Mouse (Mus musculus): ENCODE measurements around the gene Alad. TPM values are rescaled to one million over a fixed set of nuclear protein-coding genes. Genes with fewer than 3 reads are reported as not detected.
"Not testable (repeated sequence)": the region's sequence is repeated elsewhere in the genome, so short reads cannot be mapped to it uniquely, and the experiment has no call there.

Alad gene
- polyA plus RNA-seq, 1 experiment from 2014 or later = 75.2 TPM

DNA sequence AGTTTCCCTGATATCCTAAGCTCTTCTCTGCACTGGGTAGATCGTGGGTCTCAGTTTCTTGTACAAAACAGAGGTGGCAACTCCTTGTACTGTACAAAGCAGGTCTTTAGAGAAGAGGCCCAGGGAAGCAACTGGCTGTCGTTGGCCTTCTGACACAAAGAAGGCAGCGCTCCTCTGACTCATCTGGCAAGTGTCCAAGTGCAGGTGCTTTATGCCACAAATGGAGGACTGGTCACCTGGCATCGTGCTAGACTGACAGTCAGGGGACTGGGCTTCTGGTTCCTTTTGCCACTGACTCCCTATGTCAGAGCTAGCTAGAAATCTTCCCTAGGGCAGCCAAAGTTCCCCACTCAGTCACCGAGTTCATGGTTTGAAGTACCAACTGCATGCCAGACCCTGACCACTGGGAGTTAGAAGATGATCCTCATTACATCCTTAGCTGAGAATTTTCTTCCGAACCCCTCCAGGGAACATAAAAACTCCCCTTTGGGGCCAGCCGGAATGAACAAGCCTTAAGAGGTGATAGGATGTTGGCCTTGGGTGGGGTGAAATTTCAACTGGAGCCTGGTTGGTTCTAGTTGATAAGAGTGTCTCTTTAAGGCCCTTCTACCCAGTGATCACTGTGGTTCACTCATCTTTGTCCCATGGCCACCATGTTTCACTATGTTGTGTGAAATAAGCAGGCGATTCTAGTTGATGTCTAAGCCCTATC is 34.1 kb downstream of the Alad start:
- DNase-seq (ENCODE audit: low spot score) (no peak), ATAC-seq (ENCODE audit: low FRiP score) (no peak)
- Histone ChIP-seq H3K4me3 (replicated peaks; ENCODE audit: low read length) (no peak overlapping the region), H3K4me1 (replicated peaks; ENCODE audit: control insufficient read depth, insufficient read depth, low read length) (no peaks in the 10 kb centered on the region), H3K9me3 (ENCODE audit: control insufficient read depth, low read length) (no peaks in the 10 kb centered on the region), H3K4me2 (replicated peaks) (no peak overlapping the region), H3K9ac (no peak overlapping the region), H3K27me3 (ENCODE audit: control insufficient read depth, insufficient read depth, low read length) (0 out of 2 replicates have a peak, but pooled peaks cover 5% of the 10 kb centered on the region), H3K36me3 (replicated peaks; ENCODE audit: control insufficient read depth, insufficient read depth) (no peaks in the 10 kb centered on the region), H3K27ac (no peak overlapping the region)
- WGBS = 89% methylated on average over 8 of the region's 8 CpGs

DNA sequence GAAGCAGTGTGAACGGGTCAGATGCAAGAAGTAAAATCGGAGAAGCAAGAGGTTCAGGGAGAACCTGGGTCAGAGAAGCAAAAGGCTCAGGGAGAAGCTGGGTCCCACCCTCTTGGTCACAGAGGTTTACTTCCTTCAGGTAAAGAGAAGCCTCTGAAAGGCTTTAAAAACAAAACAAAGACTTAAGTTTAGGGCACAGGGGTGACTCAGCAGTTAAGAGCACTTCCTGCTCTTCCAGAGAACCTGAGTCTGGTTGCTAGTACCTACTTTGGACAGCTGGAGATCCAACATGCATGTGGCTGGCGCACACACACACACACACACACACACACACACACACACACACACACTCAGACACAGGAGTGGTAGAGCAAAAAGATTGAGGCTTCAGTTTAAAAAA is 34.8 kb downstream of the Alad start:
- no peak overlapping the region for H3K9ac ChIP-seq
- no peak overlapping the region for H3K4me3 ChIP-seq (replicated peaks; ENCODE audit: low read length)
- no peak overlapping the region for H3K27ac ChIP-seq
- WGBS = 85% methylated on average over 3 of the region's 3 CpGs
- H3K4me2 ChIP-seq (replicated peaks) = no peak overlapping the region
- no peak for DNase-seq (ENCODE audit: low spot score)
- H3K27me3 ChIP-seq (ENCODE audit: control insufficient read depth, insufficient read depth, low read length) = peaks cover 9% of the 10 kb centered on the region; the same call in 1 of the 2 replicates
- H3K36me3 ChIP-seq (replicated peaks; ENCODE audit: control insufficient read depth, insufficient read depth) = no peaks in the 10 kb centered on the region
- H3K4me1 ChIP-seq (replicated peaks; ENCODE audit: control insufficient read depth, insufficient read depth, low read length) = 0 out of 2 replicates have a peak, but pooled peaks cover 3% of the 10 kb centered on the region
- no peaks in the 10 kb centered on the region for H3K9me3 ChIP-seq (ENCODE audit: control insufficient read depth, low read length)
- ATAC-seq (ENCODE audit: low FRiP score) = no peak

DNA sequence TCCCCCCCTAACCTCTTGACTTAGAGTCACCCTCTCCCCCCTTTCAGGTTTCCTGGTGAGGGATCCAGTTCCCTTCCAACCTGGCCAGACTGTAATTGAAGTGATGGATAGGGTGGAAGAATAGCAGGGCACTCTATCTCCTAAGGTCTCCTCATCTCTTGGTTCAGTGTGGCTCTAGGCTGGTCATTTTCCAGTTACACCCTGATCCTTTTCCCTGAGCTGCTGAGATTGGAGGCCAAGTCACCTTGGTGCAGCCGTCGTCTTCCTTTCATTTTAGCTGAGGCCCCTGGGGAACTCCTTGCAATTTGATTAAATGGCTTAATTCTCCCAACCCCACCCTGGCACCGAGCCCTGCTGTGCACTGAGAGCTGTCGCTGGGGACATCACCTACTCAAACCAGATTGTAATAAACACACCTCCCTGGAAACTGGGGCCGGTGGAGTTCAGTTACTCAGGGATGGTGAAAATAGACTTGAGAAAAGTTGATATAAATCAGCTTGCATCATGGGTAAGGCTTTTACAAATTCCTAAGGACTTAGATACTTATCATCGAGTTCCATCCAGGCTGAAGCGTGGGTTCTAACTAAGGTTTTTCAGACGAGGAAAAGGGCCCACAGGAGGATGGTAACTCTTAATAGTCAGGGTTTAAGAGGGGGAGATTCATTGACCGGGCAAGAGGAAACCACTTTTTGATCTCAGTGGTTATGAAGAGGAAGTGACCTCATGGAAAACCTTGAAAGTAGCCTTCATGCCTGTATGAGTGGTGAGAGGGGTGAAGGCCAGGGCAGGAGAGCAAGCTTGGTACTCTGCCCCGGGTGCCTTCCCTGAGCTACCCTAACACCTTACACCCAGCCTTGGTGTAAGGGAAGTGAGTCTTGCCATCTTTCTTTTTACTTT is 38.8 kb downstream of the Alad start:
- Histone ChIP-seq H3K27me3 (ENCODE audit: control insufficient read depth, insufficient read depth, low read length) (peaks cover 33% of the 10 kb centered on the region), H3K9ac (no peak overlapping the region), H3K9me3 (ENCODE audit: control insufficient read depth, low read length) (no peaks in the 10 kb centered on the region), H3K4me1 (replicated peaks; ENCODE audit: control insufficient read depth, insufficient read depth, low read length) (0 out of 2 replicates have a peak, but pooled peaks cover 9% of the 10 kb centered on the region), H3K4me2 (replicated peaks) (no peak overlapping the region), H3K4me3 (replicated peaks; ENCODE audit: low read length) (no peak overlapping the region), H3K36me3 (replicated peaks; ENCODE audit: control insufficient read depth, insufficient read depth) (no peaks in the 10 kb centered on the region), H3K27ac (no peak overlapping the region)
- 0 out of 2 replicates have a peak, but pooled peaks have one; percentile 10 for ATAC-seq (ENCODE audit: low FRiP score)
- DNase-seq (ENCODE audit: low spot score) = no peak
- WGBS = 49% methylated on average over 10 of the region's 10 CpGs

DNA sequence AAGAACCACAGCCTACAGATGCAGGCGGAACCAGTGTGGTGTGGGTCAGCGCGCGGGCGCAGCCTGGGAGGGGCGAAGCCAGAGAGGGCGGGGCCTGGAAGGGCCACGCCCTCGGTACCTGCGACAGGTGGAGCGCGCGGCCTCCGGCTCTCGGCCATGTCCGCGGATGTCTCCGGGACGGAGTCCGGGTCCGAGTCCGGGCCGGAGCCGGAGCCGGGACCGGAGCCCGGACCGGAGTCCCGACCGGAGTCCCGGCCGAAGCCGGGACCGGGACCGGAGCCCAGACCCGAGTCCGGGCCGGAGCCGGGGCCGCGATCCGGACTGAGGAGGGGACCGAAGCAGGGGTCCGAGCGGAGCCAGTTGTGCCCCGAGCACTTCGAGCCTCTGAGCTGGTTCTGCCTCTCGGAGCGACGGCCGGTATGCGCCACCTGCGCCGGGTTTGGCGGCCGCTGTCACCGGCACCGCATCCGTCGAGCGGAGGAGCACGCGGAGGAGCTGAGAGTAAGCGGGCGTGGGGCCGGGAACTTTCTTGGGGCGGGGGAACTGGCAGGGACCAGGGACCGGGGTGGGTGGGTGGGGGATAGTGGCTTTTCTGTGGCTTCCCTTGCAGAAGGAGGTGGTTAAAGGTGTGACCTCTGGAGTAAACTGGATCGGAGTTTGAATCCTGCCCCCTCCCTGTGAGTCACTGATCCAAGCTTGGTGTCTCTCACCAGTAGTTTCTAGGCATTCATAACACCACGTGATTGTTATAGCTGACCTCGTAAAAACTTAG is 39.6 kb downstream of the Alad start, which contains the start of gene Bspry:
TSS of gene Bspry (plus strand) at position 117 of the 772 bp plus-strand sequence.
- Histone ChIP-seq H3K27ac (no peak within 1 kb of the TSS), H3K9me3 (ENCODE audit: control insufficient read depth, low read length) (no peaks in the 10 kb centered on the region), H3K4me2 (replicated peaks) (peak within 1 kb of the TSS; percentile 60), H3K36me3 (replicated peaks; ENCODE audit: control insufficient read depth, insufficient read depth) (no peaks in the 10 kb centered on the region), H3K27me3 (ENCODE audit: control insufficient read depth, insufficient read depth, low read length) (peaks cover 33% of the 10 kb centered on the region), H3K9ac (no peak within 1 kb of the TSS), H3K4me3 (replicated peaks; ENCODE audit: low read length) (peak within 1 kb of the TSS; percentile 36), H3K4me1 (replicated peaks; ENCODE audit: control insufficient read depth, insufficient read depth, low read length) (0 out of 2 replicates have a peak, but pooled peaks cover 9% of the 10 kb centered on the region)
- 2% methylated on average over 68 of the region's 71 CpGs for WGBS
- ATAC-seq (ENCODE audit: low FRiP score) = peak; percentile 81; the same call in 1 of the 2 replicates
- no peak for DNase-seq (ENCODE audit: low spot score)

DNA sequence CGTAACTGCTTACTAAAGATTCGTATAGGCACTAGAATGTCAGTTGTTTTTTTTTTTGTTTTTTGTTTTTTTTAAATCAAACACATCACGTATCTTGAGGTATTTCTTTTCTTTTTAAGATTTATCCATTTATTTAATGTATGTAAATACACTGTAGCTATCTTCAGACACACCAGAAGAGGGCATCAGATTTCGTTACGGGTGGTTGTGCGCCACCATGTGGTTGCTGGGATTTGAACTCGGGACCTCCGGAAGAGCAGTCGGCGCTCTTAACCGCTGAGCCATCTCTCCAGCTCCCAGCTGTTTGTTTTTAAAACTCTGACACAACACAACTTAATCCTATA is 40.2 kb downstream of the Alad start:
- H3K9me3 ChIP-seq (ENCODE audit: control insufficient read depth, low read length); DNase-seq (ENCODE audit: low spot score); H3K9ac ChIP-seq; H3K36me3 ChIP-seq (replicated peaks; ENCODE audit: control insufficient read depth, insufficient read depth); H3K4me1 ChIP-seq (replicated peaks; ENCODE audit: control insufficient read depth, insufficient read depth, low read length); ATAC-seq (ENCODE audit: low FRiP score); H3K27ac ChIP-seq: not testable (repeated sequence)
- H3K27me3 ChIP-seq (ENCODE audit: control insufficient read depth, insufficient read depth, low read length) = peaks cover 33% of the 10 kb centered on the region
- WGBS = 14% methylated on average over 11 of the region's 11 CpGs
- peak overlapping the region; percentile 60 for H3K4me2 ChIP-seq (replicated peaks)
- peak overlapping the region; percentile 36 for H3K4me3 ChIP-seq (replicated peaks; ENCODE audit: low read length)

DNA sequence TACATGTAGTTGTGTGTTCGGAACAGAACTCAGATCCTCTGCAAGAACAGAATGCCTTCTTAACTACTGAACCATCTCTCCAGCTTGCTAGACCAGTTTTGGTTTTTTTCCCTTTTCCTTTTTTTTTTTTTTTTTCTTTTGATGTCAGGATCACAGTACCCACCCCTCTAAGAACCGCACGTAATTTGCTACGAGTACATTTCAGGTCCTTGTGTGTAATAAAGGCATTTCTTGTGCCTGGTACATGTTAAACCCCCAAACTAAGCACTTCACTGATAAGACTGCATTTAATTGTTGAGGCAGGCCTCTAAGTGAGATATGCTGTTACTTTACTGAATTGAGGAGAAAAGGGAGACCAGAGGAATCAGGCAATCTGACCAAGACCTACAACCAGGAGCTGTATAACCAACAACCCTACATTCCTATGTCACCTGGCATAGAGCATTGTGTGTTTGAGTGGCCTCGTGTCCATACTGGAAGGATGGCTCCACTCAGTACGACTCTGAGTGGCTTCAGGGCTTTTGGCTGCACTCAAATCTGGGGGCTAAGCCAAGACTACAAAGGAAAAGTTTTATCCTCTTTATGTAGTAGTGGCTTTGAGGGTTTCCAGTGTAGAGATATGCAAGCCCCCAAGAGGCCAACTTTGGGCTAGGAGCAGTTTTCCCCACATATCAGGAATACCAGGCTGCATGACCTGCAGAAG is 42.0 kb downstream of the Alad start:
- Histone ChIP-seq H3K27me3 (ENCODE audit: control insufficient read depth, insufficient read depth, low read length) (peaks cover 33% of the 10 kb centered on the region), H3K4me2 (replicated peaks) (no peak overlapping the region), H3K4me1 (replicated peaks; ENCODE audit: control insufficient read depth, insufficient read depth, low read length) (0 out of 2 replicates have a peak, but pooled peaks cover 9% of the 10 kb centered on the region), H3K9ac (no peak overlapping the region), H3K9me3 (ENCODE audit: control insufficient read depth, low read length) (no peaks in the 10 kb centered on the region), H3K4me3 (replicated peaks; ENCODE audit: low read length) (no peak overlapping the region), H3K27ac (no peak overlapping the region), H3K36me3 (replicated peaks; ENCODE audit: control insufficient read depth, insufficient read depth) (no peaks in the 10 kb centered on the region)
- ATAC-seq (ENCODE audit: low FRiP score) (no peak), DNase-seq (ENCODE audit: low spot score) (no peak)
- 91% methylated on average over 6 of the region's 6 CpGs for WGBS

DNA sequence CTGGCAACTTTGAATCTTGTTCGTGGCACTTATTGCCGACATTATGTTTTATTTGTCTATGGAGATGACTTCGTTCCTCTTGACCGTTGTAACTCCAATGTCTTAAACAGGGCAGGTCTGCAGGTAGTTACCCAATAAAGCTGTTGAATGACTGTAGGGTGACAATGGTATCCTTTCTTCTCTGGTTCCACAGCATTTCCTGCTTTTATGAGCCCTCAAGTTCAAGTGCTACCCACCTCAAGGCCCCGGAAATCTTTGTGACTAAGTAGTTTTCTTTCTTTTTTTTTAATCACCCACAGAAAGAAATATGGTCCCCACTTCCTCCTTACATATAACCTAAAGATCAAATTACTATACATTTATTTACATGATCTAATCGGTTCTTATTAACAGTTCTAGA is 43.9 kb downstream of the Alad start:
- DNase-seq (ENCODE audit: low spot score) = no peak
- H3K9me3 ChIP-seq (ENCODE audit: control insufficient read depth, low read length) = no peaks in the 10 kb centered on the region
- 0 out of 2 replicates have a peak, but pooled peaks cover 9% of the 10 kb centered on the region for H3K4me1 ChIP-seq (replicated peaks; ENCODE audit: control insufficient read depth, insufficient read depth, low read length)
- peaks cover 28% of the 10 kb centered on the region for H3K27me3 ChIP-seq (ENCODE audit: control insufficient read depth, insufficient read depth, low read length)
- H3K27ac ChIP-seq = no peak overlapping the region
- no peaks in the 10 kb centered on the region for H3K36me3 ChIP-seq (replicated peaks; ENCODE audit: control insufficient read depth, insufficient read depth)
- no peak for ATAC-seq (ENCODE audit: low FRiP score)
- H3K4me3 ChIP-seq (replicated peaks; ENCODE audit: low read length) = no peak overlapping the region
- no peak overlapping the region for H3K4me2 ChIP-seq (replicated peaks)
- WGBS = 94% methylated on average over 6 of the region's 6 CpGs
- H3K9ac ChIP-seq = no peak overlapping the region

DNA sequence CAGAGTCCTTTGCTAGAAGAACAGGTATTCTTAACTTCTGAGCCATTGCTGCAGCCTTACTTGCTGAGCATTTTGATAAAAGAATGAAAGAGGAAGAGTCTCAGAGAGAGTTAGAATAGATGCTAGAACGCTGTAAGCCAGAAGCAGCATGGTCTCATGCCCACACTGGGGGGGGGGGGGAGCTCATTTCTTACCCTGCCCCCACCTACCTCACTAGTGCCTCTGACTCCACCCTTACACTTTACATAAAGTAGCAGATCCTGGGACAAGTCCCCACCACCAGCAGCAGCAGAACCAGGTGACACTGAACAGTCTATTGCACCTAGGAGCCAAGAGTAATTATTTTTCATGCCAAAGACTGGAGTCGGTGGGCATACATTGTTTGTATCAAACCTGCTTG is 44.6 kb downstream of the Alad start:
- Histone ChIP-seq H3K4me1 (replicated peaks; ENCODE audit: control insufficient read depth, insufficient read depth, low read length) (0 out of 2 replicates have a peak, but pooled peaks cover 8% of the 10 kb centered on the region), H3K9me3 (ENCODE audit: control insufficient read depth, low read length) (no peaks in the 10 kb centered on the region), H3K4me2 (replicated peaks) (no peak overlapping the region), H3K36me3 (replicated peaks; ENCODE audit: control insufficient read depth, insufficient read depth) (no peaks in the 10 kb centered on the region), H3K9ac (no peak overlapping the region), H3K4me3 (replicated peaks; ENCODE audit: low read length) (no peak overlapping the region), H3K27me3 (ENCODE audit: control insufficient read depth, insufficient read depth, low read length) (peaks cover 26% of the 10 kb centered on the region), H3K27ac (no peak overlapping the region)
- ATAC-seq (ENCODE audit: low FRiP score) (no peak), DNase-seq (ENCODE audit: low spot score) (no peak)
- WGBS = 91% methylated on average over 2 of the region's 2 CpGs
